Mouse (Mus musculus) brown adipose tissue, adult 24 weeks (tissue): Measurements from ENCODE around the gene Trpv2. TPM values are rescaled to one million over a fixed set of nuclear protein-coding genes. Genes with fewer than 3 reads are reported as not detected.

ENCODE experiments used
- polyA plus RNA-seq: library from polyadenylated mRNA; stranded (reverse); fragments of >200 nt; gene quantifications from 2 replicates; pipeline ENCODE4 v1.2.4, GENCODE M21; 2012; ENCODE audit not compliant: missing spikeins, insufficient read depth, insufficient read length

The Trpv2 gene
- polyA plus RNA-seq, 1 experiment, result 1.0 TPM

Other genes with a start within 250 kb of the Trpv2 start
- gene Pigl, start 116.0 kb upstream of the Trpv2 start, polyA plus RNA-seq, result 4.2 and 4.7 TPM in 2 replicates
- gene Ncor1, start 115.9 kb upstream of the Trpv2 start, polyA plus RNA-seq, result 78.8 and 119 TPM in 2 replicates
- 41.7 and 45.2 TPM in 2 replicates for gene Cenpv, start 35.2 kb upstream of the Trpv2 start, polyA plus RNA-seq
- gene Ubb, start 23.3 kb upstream of the Trpv2 start, polyA plus RNA-seq, result 359 and 432 TPM in 2 replicates
- gene Lrrc75a, start 74.0 kb downstream of the Trpv2 start, polyA plus RNA-seq, result 1.2 TPM in 1 of 2 replicates, not detected in the other
- gene Mmgt2, start 74.2 kb downstream of the Trpv2 start, polyA plus RNA-seq, result 2.3 and 3.6 TPM in 2 replicates
- gene Zfp287, start 157.4 kb downstream of the Trpv2 start, polyA plus RNA-seq, result 0.46 and 0.91 TPM in 2 replicates
- not detected in 2 replicates for gene Gm10428, start 178.6 kb downstream of the Trpv2 start, polyA plus RNA-seq
- gene Zfp286, start 215.0 kb downstream of the Trpv2 start, polyA plus RNA-seq, result 1.1 TPM in 1 of 2 replicates, not detected in the other
- 12.2 and 19.9 TPM in 2 replicates for gene Trim16, start 245.7 kb downstream of the Trpv2 start, polyA plus RNA-seq